Mouse (Mus musculus) neural tube, embryonic 12.5 days (tissue): ENCODE measurements around the gene Zfp786. TPM values are rescaled to one million over a fixed set of nuclear protein-coding genes. Genes with fewer than 3 reads are reported as not detected.
"Not testable (repeated sequence)": the region's sequence is repeated elsewhere in the genome, so short reads cannot be mapped to it uniquely, and the experiment has no call there.

ENCODE experiments used
- ATAC-seq: fragments of 200-750 bp; cut with Nextera tagmentation; 2 replicates; pipeline ENCODE4 v1.8.0; 2017; ENCODE audit warnings: low read depth, mild to moderate bottlenecking, moderate TSS enrichment, moderate library complexity; ENCODE audit not compliant: low FRiP score
- H3K27ac ChIP-seq: fragments of 300-500 bp; sonication (generic); 2 replicates; pipeline ENCODE4 v1.5.1; 2016
- H3K27me3 ChIP-seq: fragments of 300-500 bp; sonication (generic); replicated peaks from 2 replicates; pipeline ENCODE4 v1.6.1; 2016; ENCODE audit warnings: mild to moderate bottlenecking
- H3K36me3 ChIP-seq: fragments of 300-500 bp; sonication (generic); 2 replicates; pipeline ENCODE4 v1.6.1; 2016; ENCODE audit warnings: mild to moderate bottlenecking
- H3K4me1 ChIP-seq: fragments of 300-500 bp; sonication (generic); 2 replicates; pipeline ENCODE4 v1.6.1; 2016
- H3K4me2 ChIP-seq: fragments of 300-500 bp; sonication (generic); replicated peaks from 2 replicates; pipeline ENCODE4 v1.6.1; 2016; ENCODE audit warnings: mild to moderate bottlenecking
- H3K4me3 ChIP-seq: fragments of 300-500 bp; sonication (generic); 2 replicates; pipeline ENCODE4 v1.5.1; 2016
- H3K9ac ChIP-seq: fragments of 300-500 bp; sonication (generic); 2 replicates; pipeline ENCODE4 v1.6.1; 2016; ENCODE audit warnings: mild to moderate bottlenecking
- H3K9me3 ChIP-seq: fragments of 300-500 bp; sonication (generic); 2 replicates; pipeline ENCODE4 v1.6.1; 2016; ENCODE audit warnings: mild to moderate bottlenecking
- WGBS: fragments of 180-500 bp; shearing (Covaris S2); methylation state at CpG from one replicate; pipeline ENCODE4 v1.1.7; 2016; 5-methylcytosine and 5-hydroxymethylcytosine counted together
- polyA plus RNA-seq: library from polyadenylated mRNA; unstranded; fragments of >200 nt; fragmentation: Nextera tagmentation; extraction: Ambion mirVana; gene quantifications from 2 replicates; pipeline ENCODE4 v1.2.1, GENCODE M21; 2016

The Zfp786 gene
- polyA plus RNA-seq, 1 experiment from 2014 or later: 12.8 TPM

GRCm38 (mm10) chr6:47793284-47793683 lies 37.4 kb downstream of the Zfp786 start:
- no peak for ATAC-seq
- no peak overlapping the region for H3K4me3 ChIP-seq
- H3K36me3 ChIP-seq: peaks cover 40% of the 10 kb centered on the region
- no peak overlapping the region for H3K27ac ChIP-seq
- H3K9ac ChIP-seq: no peak overlapping the region
- H3K9me3 ChIP-seq: no peaks in the 10 kb centered on the region
- no peaks in the 10 kb centered on the region for H3K27me3 ChIP-seq
- no peak overlapping the region for H3K4me2 ChIP-seq
- WGBS: 86% methylated on average over 5 of the region's 5 CpGs
- peaks cover 5% of the 10 kb centered on the region; the same call in 1 of the 2 replicates for H3K4me1 ChIP-seq

- H3K27me3 ChIP-seq: no peaks in the 10 kb centered on the region
- peaks cover 5% of the 10 kb centered on the region; the same call in 1 of the 2 replicates for H3K4me1 ChIP-seq
- H3K36me3 ChIP-seq: peaks cover 33% of the 10 kb centered on the region
- no peak for ATAC-seq
- 95% methylated on average over 2 of the region's 2 CpGs for WGBS
- no peak overlapping the region for H3K9ac ChIP-seq
- H3K4me2 ChIP-seq: no peak overlapping the region
- H3K27ac ChIP-seq: no peak overlapping the region
- no peaks in the 10 kb centered on the region for H3K9me3 ChIP-seq
- no peak overlapping the region for H3K4me3 ChIP-seq
Measured at GRCm38 (mm10) chr6:47792533-47792932, 38.1 kb downstream of the Zfp786 start.

- Histone ChIP-seq H3K36me3 (peaks cover 17% of the 10 kb centered on the region), H3K9ac (no peak overlapping the region), H3K9me3 (no peaks in the 10 kb centered on the region), H3K27me3 (no peaks in the 10 kb centered on the region), H3K4me1 (peaks cover 5% of the 10 kb centered on the region; the same call in 1 of the 2 replicates), H3K27ac (no peak overlapping the region), H3K4me3 (no peak overlapping the region), H3K4me2 (no peak overlapping the region)
- no peak for ATAC-seq
- 60% methylated on average over 2 of the region's 2 CpGs for WGBS
Measured at GRCm38 (mm10) chr6:47790745-47791144, 39.9 kb downstream of the Zfp786 start.

- peak; percentile 41; the same call in 1 of the 2 replicates for ATAC-seq
- H3K9ac ChIP-seq: peak overlapping the region; percentile 46
- no peaks in the 10 kb centered on the region for H3K27me3 ChIP-seq
- H3K4me1 ChIP-seq: peaks cover 5% of the 10 kb centered on the region; the same call in 1 of the 2 replicates
- H3K4me3 ChIP-seq: peak overlapping the region; percentile 28
- no peaks in the 10 kb centered on the region for H3K9me3 ChIP-seq
- H3K27ac ChIP-seq: peak overlapping the region; percentile 28
- peaks cover 3% of the 10 kb centered on the region; the same call in 1 of the 2 replicates for H3K36me3 ChIP-seq
- H3K4me2 ChIP-seq: peak overlapping the region; percentile 60
- 45% methylated on average over 3 of the region's 3 CpGs for WGBS
Measured at GRCm38 (mm10) chr6:47788821-47789220, 41.8 kb downstream of the Zfp786 start.

- H3K4me2 ChIP-seq: peak overlapping the region; percentile 60
- H3K9me3 ChIP-seq: no peaks in the 10 kb centered on the region
- peak overlapping the region; percentile 28 for H3K4me3 ChIP-seq
- H3K4me1 ChIP-seq: peaks cover 5% of the 10 kb centered on the region; the same call in 1 of the 2 replicates
- H3K27ac ChIP-seq: peak overlapping the region; percentile 28
- peaks cover under 1% of the 10 kb centered on the region; the same call in 1 of the 2 replicates for H3K36me3 ChIP-seq
- H3K27me3 ChIP-seq: no peaks in the 10 kb centered on the region
- ATAC-seq: peak; percentile 95
- H3K9ac ChIP-seq: peak overlapping the region; percentile 46
- 2% methylated on average over 18 of the region's 18 CpGs for WGBS
Measured at GRCm38 (mm10) chr6:47787941-47788736, 42.5 kb downstream of the Zfp786 start.

GRCm38 (mm10) chr6:47784707-47785412 lies 45.8 kb downstream of the Zfp786 start:
- no peak overlapping the region for H3K4me2 ChIP-seq
- H3K9me3 ChIP-seq: no peaks in the 10 kb centered on the region
- H3K27me3 ChIP-seq: no peaks in the 10 kb centered on the region
- H3K36me3 ChIP-seq: no peaks in the 10 kb centered on the region
- peaks cover 5% of the 10 kb centered on the region; the same call in 1 of the 2 replicates for H3K4me1 ChIP-seq
- no peak overlapping the region for H3K9ac ChIP-seq
- H3K4me3 ChIP-seq: no peak overlapping the region
- WGBS: 65% methylated on average over 5 of the region's 5 CpGs
- H3K27ac ChIP-seq: no peak overlapping the region
- ATAC-seq: no peak

GRCm38 (mm10) chr6:47781091-47781968 lies 49.3 kb downstream of the Zfp786 start:
- under 1% methylated on average over 21 of the region's 21 CpGs for WGBS
- no peaks in the 10 kb centered on the region for H3K27me3 ChIP-seq
- no peaks in the 10 kb centered on the region for H3K36me3 ChIP-seq
- H3K27ac ChIP-seq: 0 out of 2 replicates have a peak overlapping the region, but pooled peaks have one; percentile 29
- peak overlapping the region; percentile 36; the same call in 1 of the 2 replicates for H3K9ac ChIP-seq
- H3K4me2 ChIP-seq: peak overlapping the region; percentile 45
- H3K4me1 ChIP-seq: no peaks in the 10 kb centered on the region
- H3K9me3 ChIP-seq: no peaks in the 10 kb centered on the region
- peak overlapping the region; percentile 41 for H3K4me3 ChIP-seq
- peak; percentile 63 for ATAC-seq

GRCm38 (mm10) chr6:47780576-47781013 lies 50.1 kb downstream of the Zfp786 start:
- WGBS: 15% methylated on average over 2 of the region's 2 CpGs
- Histone ChIP-seq H3K9ac (no peak overlapping the region), H3K4me2 (peak overlapping the region; percentile 45), H3K27me3 (no peaks in the 10 kb centered on the region), H3K9me3 (no peaks in the 10 kb centered on the region), H3K36me3 (no peaks in the 10 kb centered on the region), H3K27ac (no peak overlapping the region), H3K4me3 (peak overlapping the region; percentile 41), H3K4me1 (no peaks in the 10 kb centered on the region)
- ATAC-seq: no peak

- Histone ChIP-seq H3K4me2 (peak overlapping the region; percentile 43), H3K4me3 (peak overlapping the region; percentile 15; the same call in 1 of the 2 replicates)
- H3K4me1 ChIP-seq, ATAC-seq, H3K27ac ChIP-seq, H3K27me3 ChIP-seq, H3K9ac ChIP-seq, H3K36me3 ChIP-seq, H3K9me3 ChIP-seq: not testable (repeated sequence)
- WGBS: 60% methylated on average over 8 of the region's 19 CpGs
Measured at GRCm38 (mm10) chr6:47771760-47772159, 58.9 kb downstream of the Zfp786 start.

- H3K9ac ChIP-seq, H3K4me3 ChIP-seq, H3K36me3 ChIP-seq, H3K27ac ChIP-seq, H3K4me2 ChIP-seq, ATAC-seq, H3K9me3 ChIP-seq, H3K4me1 ChIP-seq, H3K27me3 ChIP-seq: not testable (repeated sequence)
- 75% methylated on average over 12 of the region's 12 CpGs for WGBS
Measured at GRCm38 (mm10) chr6:47771113-47771512, 59.6 kb downstream of the Zfp786 start.

GRCm38 (mm10) chr6:47769861-47770260 lies 60.8 kb downstream of the Zfp786 start:
- H3K27ac ChIP-seq, H3K4me2 ChIP-seq, H3K9me3 ChIP-seq, H3K4me3 ChIP-seq, H3K4me1 ChIP-seq, H3K36me3 ChIP-seq, H3K27me3 ChIP-seq, ATAC-seq, H3K9ac ChIP-seq: not testable (repeated sequence)
- WGBS: 64% methylated on average over 4 of the region's 4 CpGs
